Mouse (Mus musculus) hindbrain, embryonic 11.5 days (tissue): Measurements from ENCODE around the gene Zfp810. TPM values are rescaled to one million over a fixed set of nuclear protein-coding genes. Genes with fewer than 3 reads are reported as not detected.

Source experiments
- ATAC-seq: fragments of 200-750 bp; cut with Nextera tagmentation; 2 replicates; pipeline ENCODE4 v1.8.0; 2017; ENCODE audit warnings: mild to moderate bottlenecking, moderate TSS enrichment, moderate library complexity; ENCODE audit not compliant: low FRiP score
- DNase-seq: peaks from one replicate; pipeline ENCODE4 v3.0.0-alpha.2; 2015; ENCODE audit warnings: low spot score
- H3K27ac ChIP-seq: fragments of 300-500 bp; sonication (generic); 2 replicates; pipeline ENCODE4 v1.5.1; 2014; ENCODE audit warnings: mild to moderate bottlenecking, low read depth, low read length
- H3K27me3 ChIP-seq: fragments of 300-500 bp; sonication (generic); 2 replicates; pipeline ENCODE4 v1.6.1; 2014; ENCODE audit warnings: mild to moderate bottlenecking, low read length, moderate library complexity, mixed read lengths; ENCODE audit not compliant: control insufficient read depth, insufficient read depth
- H3K36me3 ChIP-seq: fragments of 300-500 bp; sonication (generic); 2 replicates; pipeline ENCODE4 v1.6.1; 2014; ENCODE audit warnings: mild to moderate bottlenecking, low read length, moderate library complexity, mixed read lengths; ENCODE audit not compliant: control insufficient read depth, insufficient read depth
- H3K4me1 ChIP-seq: fragments of 300-500 bp; sonication (generic); replicated peaks from 2 replicates; pipeline ENCODE4 v1.6.1; 2014; ENCODE audit warnings: low read length, mixed read lengths; ENCODE audit not compliant: control insufficient read depth, insufficient read depth
- H3K4me2 ChIP-seq: fragments of 300-500 bp; sonication (generic); replicated peaks from 2 replicates; pipeline ENCODE4 v1.6.1; 2014; ENCODE audit warnings: mild to moderate bottlenecking, low read depth, low read length
- H3K4me3 ChIP-seq: fragments of 300-500 bp; sonication (generic); 2 replicates; pipeline ENCODE4 v1.5.1; 2014; ENCODE audit warnings: low read depth, low read length
- H3K9ac ChIP-seq: fragments of 300-500 bp; sonication (generic); 2 replicates; pipeline ENCODE4 v1.6.1; 2014; ENCODE audit warnings: low read depth, low read length
- H3K9me3 ChIP-seq: fragments of 300-500 bp; sonication (generic); 2 replicates; pipeline ENCODE4 v1.6.1; 2016; ENCODE audit warnings: low read length; ENCODE audit not compliant: control insufficient read depth
- WGBS: fragments of 180-500 bp; shearing (Covaris S2); extraction: QIAGEN DNeasy Blood & Tissue Kit; methylation state at CpG from one replicate; pipeline ENCODE4 v1.1.7; 2014; 5-methylcytosine and 5-hydroxymethylcytosine counted together
- polyA plus RNA-seq: library from polyadenylated mRNA; unstranded; fragments of >200 nt; fragmentation: Nextera tagmentation; extraction: Ambion mirVana; gene quantifications from 2 replicates; pipeline ENCODE4 v1.2.1, GENCODE M21; 2014

The Zfp810 gene
- polyA plus RNA-seq: 25.5 and 34.1 TPM in 2 replicates

DNA sequence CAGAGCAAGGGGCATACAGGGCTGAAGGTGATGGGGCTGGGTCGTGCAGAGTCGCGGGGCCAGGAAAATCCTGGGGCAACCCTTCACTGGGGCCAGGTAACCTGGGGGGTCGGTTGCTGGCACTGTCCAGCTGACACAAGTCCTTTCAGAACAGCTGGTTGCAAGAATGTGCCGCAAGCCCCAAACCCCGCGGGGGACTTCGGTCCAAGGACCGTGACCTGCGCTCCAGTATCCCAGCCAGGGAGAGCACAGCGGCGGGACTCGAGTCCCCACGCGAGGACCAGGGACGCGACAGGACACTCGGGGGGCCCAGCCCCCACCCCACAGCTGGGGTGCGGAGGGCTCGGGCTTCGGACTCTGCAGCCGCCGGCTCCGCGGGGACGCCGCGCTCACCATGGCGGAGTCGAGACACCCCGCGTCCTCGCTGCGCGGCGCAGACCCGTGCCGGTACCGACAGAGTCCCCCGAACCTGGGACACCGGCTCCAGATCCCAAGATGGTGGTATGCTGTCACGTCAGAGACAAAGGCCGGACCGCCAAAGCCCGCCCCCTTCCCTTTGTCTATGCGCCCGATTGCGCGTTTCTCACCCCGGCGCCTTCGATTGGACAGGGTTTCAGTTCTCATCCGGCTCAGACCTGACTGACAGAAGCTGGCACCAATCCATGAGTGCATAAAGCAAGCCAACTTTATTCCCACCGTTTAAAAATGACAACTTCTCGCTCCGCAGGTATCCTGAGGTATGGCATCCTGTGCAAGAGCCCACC lies at the start of gene Zfp810:
Zfp810 (minus strand) TSS at position 493 of the 764 bp plus-strand sequence.
- H3K9me3 ChIP-seq: no peaks in the 10 kb centered on the region
- H3K36me3 ChIP-seq: peaks cover 16% of the 10 kb centered on the region
- peak within 1 kb of the TSS; percentile 91 for H3K9ac ChIP-seq
- peak within 1 kb of the TSS; percentile 76 for H3K4me2 ChIP-seq
- H3K4me1 ChIP-seq: no peaks in the 10 kb centered on the region; the same call in 1 of the 2 replicates
- H3K27ac ChIP-seq: peak within 1 kb of the TSS; percentile 66
- H3K27me3 ChIP-seq: no peaks in the 10 kb centered on the region
- peak within 1 kb of the TSS; percentile 71 for H3K4me3 ChIP-seq
- DNase-seq (peak; percentile 95), ATAC-seq (peak; percentile 99)
- WGBS: under 1% methylated on average over 54 of the region's 56 CpGs

DNA sequence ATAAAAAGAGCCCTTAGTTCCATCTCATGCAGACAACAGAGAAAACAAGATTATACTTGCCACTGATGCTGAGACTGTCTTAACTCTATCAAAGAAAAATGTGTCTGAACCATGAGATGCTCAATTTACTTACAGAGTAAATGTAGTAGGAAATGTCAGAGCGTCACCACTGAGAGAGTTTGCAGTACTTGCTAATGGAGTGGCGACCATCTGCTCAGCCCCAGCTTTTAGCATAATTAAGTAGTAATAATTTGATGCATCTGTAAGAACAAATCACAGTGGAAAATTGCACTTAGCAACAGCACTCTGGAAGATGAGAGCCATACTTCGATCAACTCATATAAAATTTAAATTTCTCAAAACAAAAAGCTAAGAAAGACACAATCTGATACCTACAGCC lies 48.5 kb upstream of the Zfp810 start:
- H3K4me1 ChIP-seq: no peaks in the 10 kb centered on the region
- DNase-seq (no peak), ATAC-seq (no peak)
- H3K36me3 ChIP-seq: peaks cover 6% of the 10 kb centered on the region
- WGBS: 87% methylated on average over 3 of the region's 3 CpGs
- H3K9me3 ChIP-seq: no peaks in the 10 kb centered on the region
- H3K27me3 ChIP-seq: no peaks in the 10 kb centered on the region
- H3K4me3 ChIP-seq: no peak overlapping the region
- no peak overlapping the region for H3K9ac ChIP-seq
- no peak overlapping the region for H3K27ac ChIP-seq
- H3K4me2 ChIP-seq: no peak overlapping the region

DNA sequence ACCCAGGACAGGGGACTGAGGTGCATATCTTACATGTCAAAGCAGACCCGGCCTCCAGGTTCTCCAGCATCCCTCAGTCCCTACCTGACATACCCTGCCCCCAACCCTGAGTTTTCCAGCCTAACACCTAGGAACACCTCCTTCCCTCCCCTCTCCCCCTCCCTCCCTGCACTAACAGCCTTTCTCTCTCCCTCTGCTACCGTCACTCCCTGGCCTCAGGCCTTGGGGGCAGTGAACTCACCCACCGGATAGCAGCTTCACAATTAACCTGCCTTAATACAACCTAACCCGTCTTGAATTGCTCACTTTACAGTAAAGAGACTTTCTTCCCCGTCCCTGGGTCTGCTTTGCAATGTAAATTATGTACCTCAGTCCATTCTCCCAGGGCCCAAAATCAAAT lies 46.5 kb upstream of the Zfp810 start:
- H3K4me3 ChIP-seq: no peak overlapping the region
- no peak for ATAC-seq

DNA sequence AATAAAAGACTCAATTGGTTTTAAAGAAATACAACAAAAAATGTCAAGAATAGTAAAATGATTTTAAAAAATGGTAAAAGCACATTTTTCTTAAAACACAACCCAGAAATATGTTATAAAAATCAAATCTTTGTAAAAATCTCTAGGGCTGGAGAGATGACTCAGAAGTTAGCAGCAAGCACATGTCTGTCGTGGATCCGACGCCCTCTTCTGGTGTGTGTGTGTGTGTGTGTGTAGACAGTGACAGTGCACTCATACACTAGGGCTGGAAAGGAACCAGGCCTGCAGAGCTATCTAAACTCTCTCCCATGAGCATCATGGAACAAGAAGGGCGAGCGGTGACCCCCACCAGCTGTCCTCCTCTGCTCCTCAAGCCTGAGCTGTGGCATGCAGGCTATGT lies 46.0 kb upstream of the Zfp810 start:
- no peak overlapping the region for H3K27ac ChIP-seq
- no peaks in the 10 kb centered on the region for H3K9me3 ChIP-seq
- DNase-seq: no peak
- ATAC-seq: no peak
- H3K4me2 ChIP-seq: no peak overlapping the region
- no peak overlapping the region for H3K9ac ChIP-seq
- no peak overlapping the region for H3K4me3 ChIP-seq
- H3K27me3 ChIP-seq: no peaks in the 10 kb centered on the region
- 92% methylated on average over 5 of the region's 5 CpGs for WGBS
- H3K4me1 ChIP-seq: no peaks in the 10 kb centered on the region
- H3K36me3 ChIP-seq: peaks cover 9% of the 10 kb centered on the region

More for the DNA sequence above, 46.5 kb upstream of the Zfp810 start:
- Histone ChIP-seq H3K27ac (no peak overlapping the region), H3K9me3 (no peaks in the 10 kb centered on the region), H3K27me3 (no peaks in the 10 kb centered on the region), H3K4me2 (no peak overlapping the region), H3K36me3 (peaks cover 9% of the 10 kb centered on the region), H3K9ac (no peak overlapping the region), H3K4me1 (no peaks in the 10 kb centered on the region)
- WGBS: 88% methylated on average over 5 of the region's 5 CpGs
- DNase-seq: no peak

DNA sequence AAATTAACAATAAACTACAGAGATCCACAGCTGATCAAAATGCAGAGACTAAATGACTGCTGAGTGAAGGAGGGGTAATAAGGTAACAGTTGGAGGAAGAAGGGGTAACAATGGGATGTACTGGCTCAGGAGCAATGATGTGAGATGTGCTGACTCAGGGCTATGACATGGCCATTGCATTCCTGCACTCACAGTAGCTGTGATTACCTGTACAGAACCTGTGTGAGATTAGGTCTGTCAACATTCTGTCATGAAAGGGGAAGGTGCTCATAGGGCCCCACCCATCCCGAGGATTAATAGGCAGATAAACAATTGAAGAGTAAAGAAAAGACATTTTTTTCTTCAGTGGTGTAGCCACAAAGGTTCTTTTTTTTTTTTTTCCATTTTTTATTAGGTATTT lies 32.9 kb upstream of the Zfp810 start:
- Histone ChIP-seq H3K4me2 (no peak overlapping the region), H3K4me1 (no peaks in the 10 kb centered on the region), H3K27me3 (no peaks in the 10 kb centered on the region), H3K9me3 (no peaks in the 10 kb centered on the region), H3K4me3 (no peak overlapping the region), H3K27ac (no peak overlapping the region), H3K9ac (no peak overlapping the region), H3K36me3 (peaks cover 16% of the 10 kb centered on the region; the same call in 1 of the 2 replicates)
- ATAC-seq (no peak), DNase-seq (no peak)
- WGBS: 97% methylated on average over 1 of the region's 1 CpGs

GRCm38 (mm10) chr9:22337217-22337616 lies 29.8 kb upstream of the Zfp810 start:
- H3K27ac ChIP-seq: no peak overlapping the region
- no peaks in the 10 kb centered on the region for H3K9me3 ChIP-seq
- no peak overlapping the region for H3K9ac ChIP-seq
- H3K4me2 ChIP-seq: no peak overlapping the region
- 99% methylated on average over 2 of the region's 2 CpGs for WGBS
- H3K4me3 ChIP-seq: no peak overlapping the region
- no peaks in the 10 kb centered on the region for H3K4me1 ChIP-seq
- DNase-seq: no peak
- no peaks in the 10 kb centered on the region for H3K27me3 ChIP-seq
- peaks cover 14% of the 10 kb centered on the region; the same call in 1 of the 2 replicates for H3K36me3 ChIP-seq
- no peak for ATAC-seq

GRCm38 (mm10) chr9:22327475-22328387 lies 20.3 kb upstream of the Zfp810 start:
- H3K9ac ChIP-seq: peak overlapping the region; percentile 51
- H3K4me1 ChIP-seq: peaks cover 3% of the 10 kb centered on the region; the same call in 1 of the 2 replicates
- WGBS: 1% methylated on average over 32 of the region's 32 CpGs
- H3K27ac ChIP-seq: no peak overlapping the region
- DNase-seq: peak; percentile 91
- peak overlapping the region; percentile 42 for H3K4me3 ChIP-seq
- H3K4me2 ChIP-seq: peak overlapping the region; percentile 91
- H3K9me3 ChIP-seq: no peaks in the 10 kb centered on the region
- H3K36me3 ChIP-seq: no peaks in the 10 kb centered on the region
- ATAC-seq: peak; percentile 96
- H3K27me3 ChIP-seq: no peaks in the 10 kb centered on the region

- H3K4me2 ChIP-seq: peak overlapping the region; percentile 91
- no peaks in the 10 kb centered on the region for H3K27me3 ChIP-seq
- DNase-seq: no peak
- WGBS: 18% methylated on average over 9 of the region's 9 CpGs
- H3K36me3 ChIP-seq: no peaks in the 10 kb centered on the region
- H3K27ac ChIP-seq: no peak overlapping the region
- peaks cover 3% of the 10 kb centered on the region; the same call in 1 of the 2 replicates for H3K4me1 ChIP-seq
- ATAC-seq: no peak
- no peaks in the 10 kb centered on the region for H3K9me3 ChIP-seq
- H3K9ac ChIP-seq: no peak overlapping the region
- peak overlapping the region; percentile 42 for H3K4me3 ChIP-seq
Measured at GRCm38 (mm10) chr9:22327099-22327474, 19.6 kb upstream of the Zfp810 start.
